Mouse (Mus musculus): ENCODE measurements around the gene Tpbgl.

The Tpbgl gene

GRCm38 (mm10) chr7:99582306-99582705 lies 44.6 kb downstream of the Tpbgl start:
- in situ Hi-C loops (cut with MseI, MboI), result no loop called here

GRCm38 (mm10) chr7:99580247-99580646 lies 46.7 kb downstream of the Tpbgl start:
- in situ Hi-C loops (cut with MseI, MboI), result no loop called here

GRCm38 (mm10) chr7:99579491-99580190 lies 47.3 kb downstream of the Tpbgl start:
- in situ Hi-C loops (cut with MseI, MboI), result no loop called here

GRCm38 (mm10) chr7:99578246-99578645 lies 48.7 kb downstream of the Tpbgl start:
- in situ Hi-C loops (cut with MseI, MboI), result no loop called here
